Mouse (Mus musculus): ENCODE data around the gene Mansc1.

Mansc1 gene

GRCm38 (mm10) chr6:134639210-134639609, 6.9 kb upstream of the Mansc1 start, which contains the start of gene Borcs5:
Gene Borcs5, plus strand, starts transcription at chr6:134639510.
- DNase-seq (ENCODE audit: low spot score): no peak

- no peak for DNase-seq (ENCODE audit: low spot score)
Observed at GRCm38 (mm10) chr6:134636476-134636875, 4.2 kb upstream of the Mansc1 start.

- no peak for DNase-seq (ENCODE audit: low spot score)
Observed at GRCm38 (mm10) chr6:134633553-134633952, 1.3 kb upstream of the Mansc1 start.

GRCm38 (mm10) chr6:134632756-134633155, 468 bp upstream of the Mansc1 start:
- no peak for DNase-seq (ENCODE audit: low spot score)

- DNase-seq (ENCODE audit: low spot score): no peak
Observed at GRCm38 (mm10) chr6:134630447-134630846, 1.8 kb downstream of the Mansc1 start.

- DNase-seq (ENCODE audit: low spot score): no peak
Observed at GRCm38 (mm10) chr6:134626564-134626963, 5.7 kb downstream of the Mansc1 start.

GRCm38 (mm10) chr6:134625431-134625830, 6.9 kb downstream of the Mansc1 start:
- DNase-seq (ENCODE audit: low spot score): no peak

- DNase-seq (ENCODE audit: low spot score): no peak
Observed at GRCm38 (mm10) chr6:134621552-134621949, 10.7 kb downstream of the Mansc1 start.

GRCm38 (mm10) chr6:134620846-134621551, 11.3 kb downstream of the Mansc1 start:
- DNase-seq (ENCODE audit: low spot score): no peak

GRCm38 (mm10) chr6:134620129-134620528, 12.2 kb downstream of the Mansc1 start:
- DNase-seq (ENCODE audit: low spot score): no peak

GRCm38 (mm10) chr6:134617589-134617988, 14.7 kb downstream of the Mansc1 start:
- no peak for DNase-seq (ENCODE audit: low spot score)

GRCm38 (mm10) chr6:134614723-134615648, 17.3 kb downstream of the Mansc1 start:
- DNase-seq (ENCODE audit: low spot score): peak; percentile 68

GRCm38 (mm10) chr6:134614322-134614721, 18.0 kb downstream of the Mansc1 start:
- DNase-seq (ENCODE audit: low spot score): no peak

- no peak for DNase-seq (ENCODE audit: low spot score)
Observed at GRCm38 (mm10) chr6:134611896-134612295, 20.4 kb downstream of the Mansc1 start.

- DNase-seq (ENCODE audit: low spot score): no peak
Observed at GRCm38 (mm10) chr6:134610380-134610779, 21.9 kb downstream of the Mansc1 start.

- no peak for DNase-seq (ENCODE audit: low spot score)
Observed at GRCm38 (mm10) chr6:134606949-134607746, 25.1 kb downstream of the Mansc1 start.

GRCm38 (mm10) chr6:134606540-134606939, 25.7 kb downstream of the Mansc1 start:
- no peak for DNase-seq (ENCODE audit: low spot score)

GRCm38 (mm10) chr6:134605196-134605595, 27.1 kb downstream of the Mansc1 start:
- no peak for DNase-seq (ENCODE audit: low spot score)

GRCm38 (mm10) chr6:134602371-134603003, 29.8 kb downstream of the Mansc1 start:
- DNase-seq (ENCODE audit: low spot score): no peak

GRCm38 (mm10) chr6:134601766-134602165, 30.5 kb downstream of the Mansc1 start:
- DNase-seq (ENCODE audit: low spot score): no peak

- no peak for DNase-seq (ENCODE audit: low spot score)
Observed at GRCm38 (mm10) chr6:134601130-134601529, 31.2 kb downstream of the Mansc1 start.

GRCm38 (mm10) chr6:134599239-134599638, 33.0 kb downstream of the Mansc1 start:
- DNase-seq (ENCODE audit: low spot score): no peak
